Mouse (Mus musculus) neural tube, embryonic 13.5 days (tissue): ENCODE results near the gene Dtx3l. TPM values are rescaled to one million over a fixed set of nuclear protein-coding genes. Genes with fewer than 3 reads are reported as not detected.
"Not testable (repeated sequence)": the region's sequence is repeated elsewhere in the genome, so short reads cannot be mapped to it uniquely, and the experiment has no call there.

Experiments
- ATAC-seq: fragments of 200-750 bp; cut with Nextera tagmentation; 2 replicates; pipeline ENCODE4 v1.8.0; 2017; ENCODE audit warnings: low read depth, mild to moderate bottlenecking, moderate TSS enrichment, moderate library complexity
- H3K27ac ChIP-seq: fragments of 300-500 bp; sonication (generic); replicated peaks from 2 replicates; pipeline ENCODE4 v1.5.1; 2015; ENCODE audit warnings: moderate library complexity, mild to moderate bottlenecking, inconsistent platforms
- H3K27me3 ChIP-seq: fragments of 300-500 bp; sonication (generic); 2 replicates; pipeline ENCODE4 v1.6.1; 2015; ENCODE audit warnings: mild to moderate bottlenecking, inconsistent platforms
- H3K36me3 ChIP-seq: fragments of 300-500 bp; sonication (generic); 2 replicates; pipeline ENCODE4 v1.6.1; 2015; ENCODE audit warnings: mild to moderate bottlenecking, inconsistent platforms
- H3K4me1 ChIP-seq: fragments of 300-500 bp; sonication (generic); replicated peaks from 2 replicates; pipeline ENCODE4 v1.6.1; 2015; ENCODE audit warnings: inconsistent platforms
- H3K4me2 ChIP-seq: fragments of 300-500 bp; sonication (generic); 2 replicates; pipeline ENCODE4 v1.6.1; 2015; ENCODE audit warnings: inconsistent platforms, mild to moderate bottlenecking, moderate library complexity
- H3K4me3 ChIP-seq: fragments of 300-500 bp; sonication (generic); 2 replicates; pipeline ENCODE4 v1.5.1; 2015; ENCODE audit warnings: mild to moderate bottlenecking, inconsistent platforms
- H3K9ac ChIP-seq: fragments of 300-500 bp; sonication (generic); 2 replicates; pipeline ENCODE4 v1.6.1; 2015; ENCODE audit warnings: moderate library complexity, mild to moderate bottlenecking, inconsistent platforms
- H3K9me3 ChIP-seq: fragments of 300-500 bp; sonication (generic); 2 replicates; pipeline ENCODE4 v1.6.1; 2016; ENCODE audit warnings: inconsistent platforms
- WGBS: fragments of 180-500 bp; shearing (Covaris S2); methylation state at CpG from one replicate; pipeline ENCODE4 v1.1.7; 2015; 5-methylcytosine and 5-hydroxymethylcytosine counted together
- polyA plus RNA-seq: library from polyadenylated mRNA; unstranded; fragments of >200 nt; fragmentation: Nextera tagmentation; extraction: Ambion mirVana; gene quantifications from 2 replicates; pipeline ENCODE4 v1.2.1, GENCODE M21; 2015

Dtx3l gene
- polyA plus RNA-seq, 1 experiment from 2014 or later, result 1.2 TPM

DNA sequence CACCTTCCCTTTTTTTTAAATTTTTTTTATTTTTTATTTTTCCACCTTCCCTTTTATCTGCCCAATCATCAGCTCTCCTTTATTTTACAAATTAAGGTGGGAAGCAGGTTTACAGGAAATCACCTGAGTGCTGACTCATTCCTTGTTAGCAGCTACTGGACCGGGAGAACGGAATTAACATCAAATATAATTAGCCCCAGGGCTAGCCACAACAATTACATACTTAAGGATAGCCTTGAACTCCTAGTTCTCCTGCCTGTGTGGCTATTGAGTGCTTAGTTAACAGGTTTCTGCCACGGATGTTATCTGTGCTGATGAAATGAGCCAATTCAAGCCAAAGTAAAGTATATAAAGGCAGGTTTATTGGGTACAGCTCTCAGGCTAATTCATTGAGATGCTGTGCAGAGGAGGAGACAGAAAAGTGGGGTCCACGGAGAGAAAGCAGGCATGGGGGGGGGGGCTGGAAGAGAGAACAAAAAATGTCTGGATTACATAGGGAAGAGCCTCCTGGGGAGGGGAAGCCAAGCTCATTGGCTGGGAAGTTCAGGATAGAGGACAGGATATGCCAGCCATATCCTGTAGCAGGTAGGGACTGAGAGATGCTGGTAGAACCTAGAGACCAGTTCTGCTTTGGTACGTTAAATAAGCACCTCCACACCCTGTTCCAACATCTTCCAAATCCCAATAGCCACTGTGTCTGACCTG lies 27.6 kb upstream of the Dtx3l start:
- Histone ChIP-seq H3K4me3 (no peak overlapping the region), H3K27me3 (no peaks in the 10 kb centered on the region), H3K4me2 (no peak overlapping the region), H3K36me3 (no peaks in the 10 kb centered on the region), H3K27ac (no peak overlapping the region), H3K9me3 (no peaks in the 10 kb centered on the region), H3K4me1 (no peaks in the 10 kb centered on the region), H3K9ac (no peak overlapping the region)
- no peak for ATAC-seq
- 61% methylated on average over 5 of the region's 5 CpGs for WGBS

DNA sequence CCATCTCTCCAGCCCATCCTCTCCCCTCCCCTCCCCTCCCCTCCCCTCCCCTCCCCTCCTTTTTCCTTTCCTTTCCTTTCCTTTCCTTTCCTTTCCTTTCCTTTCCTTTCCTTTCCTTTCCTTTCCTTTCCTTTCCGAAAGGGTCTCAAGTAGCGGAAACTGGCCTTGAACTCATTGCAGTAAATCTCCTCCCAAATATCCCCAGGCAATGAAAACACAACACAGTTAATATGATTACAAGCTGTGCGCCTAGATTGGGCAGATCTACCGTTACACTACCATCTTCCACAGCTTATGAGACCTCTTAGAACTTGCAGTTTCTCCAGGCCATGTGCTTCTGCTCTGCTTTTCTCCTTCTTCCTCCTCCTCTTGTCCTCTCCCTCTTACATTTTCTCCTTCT lies 27.0 kb upstream of the Dtx3l start:
- H3K27me3 ChIP-seq, ATAC-seq, H3K27ac ChIP-seq, H3K36me3 ChIP-seq, H3K4me1 ChIP-seq, H3K9me3 ChIP-seq, H3K4me3 ChIP-seq, H3K4me2 ChIP-seq, H3K9ac ChIP-seq: not testable (repeated sequence)
- WGBS, result 76% methylated on average over 3 of the region's 4 CpGs

GRCm38 (mm10) chr16:35952628-35953130 lies 13.7 kb upstream of the Dtx3l start:
- H3K4me2 ChIP-seq, result no peak overlapping the region
- H3K4me1 ChIP-seq, result no peaks in the 10 kb centered on the region
- no peak overlapping the region for H3K27ac ChIP-seq
- 85% methylated on average over 5 of the region's 5 CpGs for WGBS
- H3K4me3 ChIP-seq, result no peak overlapping the region
- no peaks in the 10 kb centered on the region for H3K27me3 ChIP-seq
- H3K9me3 ChIP-seq, result no peaks in the 10 kb centered on the region
- H3K36me3 ChIP-seq, result no peaks in the 10 kb centered on the region
- ATAC-seq, result no peak
- no peak overlapping the region for H3K9ac ChIP-seq

- Histone ChIP-seq H3K36me3 (no peaks in the 10 kb centered on the region), H3K9me3 (no peaks in the 10 kb centered on the region), H3K27ac (no peak overlapping the region), H3K4me3 (no peak overlapping the region), H3K4me1 (no peaks in the 10 kb centered on the region), H3K4me2 (no peak overlapping the region), H3K9ac (no peak overlapping the region), H3K27me3 (no peaks in the 10 kb centered on the region)
- WGBS, result 92% methylated on average over 3 of the region's 3 CpGs
- ATAC-seq, result no peak
Observed at GRCm38 (mm10) chr16:35951216-35951615, 12.3 kb upstream of the Dtx3l start.

GRCm38 (mm10) chr16:35949264-35949663 lies 10.3 kb upstream of the Dtx3l start:
- no peak for ATAC-seq
- WGBS, result 88% methylated on average over 5 of the region's 5 CpGs
- Histone ChIP-seq H3K4me2 (no peak overlapping the region), H3K9me3 (no peaks in the 10 kb centered on the region), H3K36me3 (no peaks in the 10 kb centered on the region), H3K9ac (no peak overlapping the region), H3K4me3 (no peak overlapping the region), H3K27me3 (no peaks in the 10 kb centered on the region), H3K4me1 (no peaks in the 10 kb centered on the region), H3K27ac (no peak overlapping the region)

- no peak for ATAC-seq
- no peaks in the 10 kb centered on the region for H3K36me3 ChIP-seq
- no peak overlapping the region for H3K27ac ChIP-seq
- peaks cover 14% of the 10 kb centered on the region for H3K27me3 ChIP-seq
- no peak overlapping the region for H3K4me2 ChIP-seq
- no peak overlapping the region for H3K4me3 ChIP-seq
- H3K4me1 ChIP-seq, result peaks cover 13% of the 10 kb centered on the region
- whole genome bisulfite sequencing, result 84% methylated on average over 7 of the region's 7 CpGs
- H3K9ac ChIP-seq, result no peak overlapping the region
- H3K9me3 ChIP-seq, result no peaks in the 10 kb centered on the region
Observed at GRCm38 (mm10) chr16:35941382-35941781, 2.4 kb upstream of the Dtx3l start.

- Histone ChIP-seq H3K4me3 (peak overlapping the region; percentile 56; the same call in 1 of the 2 replicates), H3K4me1 (peaks cover 13% of the 10 kb centered on the region), H3K9ac (no peak overlapping the region), H3K27ac (no peak overlapping the region), H3K27me3 (peaks cover 14% of the 10 kb centered on the region), H3K9me3 (no peaks in the 10 kb centered on the region), H3K4me2 (peak overlapping the region; percentile 89), H3K36me3 (no peaks in the 10 kb centered on the region)
- 0 out of 2 replicates have a peak, but pooled peaks have one; percentile 60 for ATAC-seq
- WGBS, result 17% methylated on average over 9 of the region's 9 CpGs
Observed at GRCm38 (mm10) chr16:35939690-35940089, 739 bp upstream of the Dtx3l start.

DNA sequence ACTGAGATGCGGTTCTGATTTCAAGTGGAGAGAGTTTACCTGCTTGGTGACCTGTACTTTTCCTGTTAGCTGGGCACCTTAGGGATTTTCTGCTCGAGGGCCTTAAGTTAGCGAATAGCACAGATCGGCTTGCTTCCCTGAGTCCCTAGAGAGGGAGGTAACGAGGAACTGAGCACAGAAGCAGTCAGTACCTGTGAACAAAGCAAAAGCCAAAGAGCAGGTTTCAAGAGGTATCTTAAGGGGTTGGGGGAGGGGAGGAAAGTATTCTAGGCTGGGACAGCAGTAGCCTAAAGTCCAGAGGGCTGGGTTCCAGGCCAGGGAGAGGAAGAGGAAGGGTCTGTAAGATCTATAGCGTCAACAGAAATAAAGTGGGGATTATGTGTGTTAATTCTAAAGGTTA lies 310 bp upstream of the Dtx3l start:
- Histone ChIP-seq H3K4me2 (peak overlapping the region; percentile 89), H3K9me3 (no peaks in the 10 kb centered on the region), H3K27me3 (peaks cover 14% of the 10 kb centered on the region), H3K9ac (peak overlapping the region; percentile 74; the same call in 1 of the 2 replicates), H3K4me3 (peak overlapping the region; percentile 56), H3K36me3 (no peaks in the 10 kb centered on the region), H3K4me1 (peaks cover 13% of the 10 kb centered on the region), H3K27ac (no peak overlapping the region)
- ATAC-seq, result 0 out of 2 replicates have a peak, but pooled peaks have one; percentile 9
- WGBS, result 8% methylated on average over 6 of the region's 6 CpGs

DNA sequence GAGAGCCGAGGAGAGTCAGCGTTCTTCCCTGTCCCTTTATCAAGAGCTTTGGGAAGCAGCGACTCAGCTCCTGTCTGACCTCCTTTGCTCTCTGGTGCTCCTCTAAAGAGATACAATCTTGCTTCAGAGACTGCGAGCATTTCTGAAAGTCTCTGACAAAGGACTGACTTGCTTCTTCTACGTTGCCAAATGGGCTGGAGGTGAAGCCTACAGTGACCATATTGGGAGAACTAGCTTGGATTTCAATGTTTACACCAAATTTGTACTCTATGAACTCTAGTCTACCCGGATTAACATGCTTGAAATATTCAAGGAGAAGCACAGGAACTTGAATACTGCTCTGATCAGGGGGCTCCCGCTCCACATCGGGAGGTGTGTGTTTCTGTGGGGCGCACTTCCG lies 5.8 kb downstream of the Dtx3l start:
- Histone ChIP-seq H3K9ac (no peak overlapping the region), H3K9me3 (no peaks in the 10 kb centered on the region), H3K27me3 (no peaks in the 10 kb centered on the region), H3K27ac (no peak overlapping the region), H3K4me3 (no peak overlapping the region), H3K4me1 (peaks cover under 1% of the 10 kb centered on the region; the same call in 1 of the 2 replicates), H3K36me3 (no peaks in the 10 kb centered on the region), H3K4me2 (no peak overlapping the region)
- 91% methylated on average over 10 of the region's 10 CpGs for WGBS
- no peak for ATAC-seq

DNA sequence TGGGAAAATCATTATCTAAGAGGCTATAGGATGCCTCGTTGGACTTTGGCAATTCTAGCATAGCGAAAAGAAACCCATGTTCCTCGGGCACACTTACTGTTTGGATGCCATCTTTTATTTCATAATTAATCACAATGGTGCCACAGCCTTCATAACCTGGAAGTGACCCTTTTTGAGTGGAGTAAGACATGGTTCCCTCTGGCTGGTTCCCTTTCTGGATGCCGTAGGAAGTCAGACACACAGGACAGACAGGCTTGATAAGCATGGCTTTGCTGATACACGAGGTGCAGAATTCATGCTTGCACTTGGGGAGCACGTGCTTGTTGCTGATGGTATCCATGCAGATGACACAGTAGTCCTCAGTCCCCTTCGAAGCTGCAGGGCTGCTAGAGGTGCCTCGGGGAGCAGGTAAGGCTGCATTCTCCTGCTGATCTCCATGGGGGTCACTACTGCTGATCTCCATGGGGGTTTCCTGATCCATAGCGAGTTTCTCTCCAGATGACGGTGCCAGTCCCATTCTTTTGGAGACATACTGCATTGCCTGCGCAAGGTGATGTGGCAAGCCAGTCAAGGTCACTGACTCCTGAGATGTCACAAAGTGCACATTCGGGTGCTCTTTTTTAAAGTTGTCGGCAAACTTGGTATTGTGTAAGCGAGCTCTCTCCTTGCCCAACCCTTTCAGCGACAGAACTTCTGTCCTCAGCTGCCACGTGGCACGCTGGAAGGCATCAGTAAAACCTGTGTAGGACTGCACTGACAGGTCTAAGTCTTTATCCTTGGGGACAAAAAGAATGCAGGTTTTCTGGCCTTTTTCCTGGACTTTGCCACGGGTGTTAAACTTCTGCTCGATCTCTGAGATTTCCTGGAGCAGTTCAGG lies 6.5 kb downstream of the Dtx3l start:
- 90% methylated on average over 19 of the region's 19 CpGs for WGBS
- Histone ChIP-seq H3K9me3 (no peaks in the 10 kb centered on the region), H3K27me3 (no peaks in the 10 kb centered on the region), H3K4me1 (no peaks in the 10 kb centered on the region), H3K27ac (no peak overlapping the region), H3K36me3 (no peaks in the 10 kb centered on the region), H3K9ac (no peak overlapping the region), H3K4me2 (no peak overlapping the region), H3K4me3 (no peak overlapping the region)
- no peak for ATAC-seq

GRCm38 (mm10) chr16:35924341-35924740 lies 14.6 kb downstream of the Dtx3l start:
- no peak overlapping the region for H3K27ac ChIP-seq
- H3K4me2 ChIP-seq, result no peak overlapping the region
- H3K27me3 ChIP-seq, result no peaks in the 10 kb centered on the region
- WGBS, result 93% methylated on average over 5 of the region's 5 CpGs
- no peak overlapping the region for H3K4me3 ChIP-seq
- H3K36me3 ChIP-seq, result no peaks in the 10 kb centered on the region
- no peaks in the 10 kb centered on the region for H3K9me3 ChIP-seq
- no peaks in the 10 kb centered on the region for H3K4me1 ChIP-seq
- no peak for ATAC-seq
- H3K9ac ChIP-seq, result no peak overlapping the region

- no peak overlapping the region for H3K9ac ChIP-seq
- no peak overlapping the region for H3K27ac ChIP-seq
- H3K4me3 ChIP-seq, result no peak overlapping the region
- no peak for ATAC-seq
- no peak overlapping the region for H3K4me2 ChIP-seq
- no peaks in the 10 kb centered on the region for H3K4me1 ChIP-seq
- H3K9me3 ChIP-seq, result no peaks in the 10 kb centered on the region
- WGBS, result 79% methylated on average over 7 of the region's 7 CpGs
- no peaks in the 10 kb centered on the region for H3K27me3 ChIP-seq
- H3K36me3 ChIP-seq, result no peaks in the 10 kb centered on the region
Observed at GRCm38 (mm10) chr16:35923546-35924198, 15.3 kb downstream of the Dtx3l start.
